Mouse (Mus musculus): Measurements from ENCODE around the gene Zfp663. TPM values are rescaled to one million over a fixed set of nuclear protein-coding genes. Genes with fewer than 3 reads are reported as not detected.

Gene Zfp663
- total and polyA plus RNA-seq, 3 experiments, result 0.18 TPM; not detected in 2

GRCm38 (mm10) chr2:165326304-165327190, 42.0 kb downstream of the Zfp663 start, which contains the start of gene Elmo2 (continued):
- TF ChIP-seq BHLHE40 (IDR thresholded peaks at IDR 0.05; ENCODE audit: borderline replicate concordance, low read depth, low read length), result peak; percentile 72; the same call in 1 of the 2 replicates
- TF ChIP-seq USF1 (IDR thresholded peaks at IDR 0.05; ENCODE audit: low read depth, low read length), result no peak
- peak; percentile 20; the same call in 1 of the 2 replicates for TF ChIP-seq MXI1 (IDR thresholded peaks at IDR 0.05; ENCODE audit: low read depth, low read length)
- no peak for TF ChIP-seq ZKSCAN1 (IDR thresholded peaks at IDR 0.05; ENCODE audit: low read depth, low read length)
- TF ChIP-seq MYB (IDR thresholded peaks at IDR 0.05; ENCODE audit: low read depth, low read length), result no peak
- TF ChIP-seq ELF1 (IDR thresholded peaks at IDR 0.05; ENCODE audit: low read depth, low read length), result 0 out of 2 replicates have a peak, but pooled peaks have one; percentile 17
- TF ChIP-seq TBP (IDR thresholded peaks at IDR 0.05; ENCODE audit: low read depth, low read length), result peak; percentile 66
- peak; percentile 21; the same call in 1 of the 2 replicates for TF ChIP-seq TCF12 (IDR thresholded peaks at IDR 0.05; ENCODE audit: low read depth, low read length)
- TF ChIP-seq NELFE (IDR thresholded peaks at IDR 0.05; ENCODE audit: low read depth, low read length), result peak; percentile 71
- TF ChIP-seq GABPA (IDR thresholded peaks at IDR 0.05; ENCODE audit: low read depth, low read length), result no peak
- peak; percentile 74 for TF ChIP-seq ZNF384 (IDR thresholded peaks at IDR 0.05; ENCODE audit: low read depth, low read length)
- TF ChIP-seq POLR2A (IDR thresholded peaks at IDR 0.05; ENCODE audit: control insufficient read depth in 1 of 2, insufficient read depth in 1 of 2, low read depth in 1 of 2, low read length in 2 of 2, poor library complexity in 1 of 2), result peak; percentile 60 to 64; a peak in 2 of 4 replicates
- TF ChIP-seq TAL1 (IDR thresholded peaks at IDR 0.05; ENCODE audit: low read length), result no peak
- TF ChIP-seq MAX (IDR thresholded peaks at IDR 0.05; ENCODE audit: low read length), result no peak

GRCm38 (mm10) chr2:165325521-165326303, 42.8 kb downstream of the Zfp663 start:
- H3K27me3 ChIP-seq (ENCODE audit: control insufficient read depth in 1 of 2, insufficient read depth in 2 of 2, low read length in 2 of 2), result no peaks in the 10 kb centered on the region
- peak overlapping the region; percentile 66 to 92 for H3K4me3 ChIP-seq (ENCODE audit: control insufficient read depth in 1 of 2, insufficient read depth in 1 of 2, low read depth in 2 of 2, low read length in 2 of 2)
- peaks cover 0 to 34% of the 10 kb centered on the region in 2 experiments; a peak in 2 of 4 replicates for H3K36me3 ChIP-seq (ENCODE audit: control insufficient read depth in 1 of 2, insufficient read depth in 2 of 2, low read length in 2 of 2)
- no peak overlapping the region for H3K27ac ChIP-seq (ENCODE audit: control insufficient read depth, low read depth, low read length)
- H3K9me3 ChIP-seq (replicated peaks; ENCODE audit: insufficient read depth, low read length), result no peaks in the 10 kb centered on the region
- peak; percentile 35 for DNase-seq (ENCODE audit: low read depth, low spot score)
- TF ChIP-seq SIN3A (IDR thresholded peaks at IDR 0.05; ENCODE audit: low read length), result no peak
- no peak for TF ChIP-seq JUND (IDR thresholded peaks at IDR 0.05; ENCODE audit: low read depth, low read length)
- TF ChIP-seq USF1 (IDR thresholded peaks at IDR 0.05; ENCODE audit: low read depth, low read length), result no peak
- no peak for TF ChIP-seq HCFC1 (IDR thresholded peaks at IDR 0.05; ENCODE audit: low read depth, low read length)
- no peak for TF ChIP-seq MXI1 (IDR thresholded peaks at IDR 0.05; ENCODE audit: low read depth, low read length)
- TF ChIP-seq EP300 (IDR thresholded peaks at IDR 0.05; ENCODE audit: low read depth in 1 of 2, low read length in 2 of 2), result no peak
- no peak for TF ChIP-seq KAT2A (conservative IDR thresholded peaks at IDR 0.05; ENCODE audit: low read depth, low read length)
- no peak for TF ChIP-seq UBTF (IDR thresholded peaks at IDR 0.05; ENCODE audit: borderline replicate concordance, insufficient read depth, low read depth, low read length)
- no peak for TF ChIP-seq MAZ (IDR thresholded peaks at IDR 0.05; ENCODE audit: low read depth, low read length)
- TF ChIP-seq SMC3 (IDR thresholded peaks at IDR 0.05; ENCODE audit: low read depth, low read length), result no peak
- TF ChIP-seq GABPA (IDR thresholded peaks at IDR 0.05; ENCODE audit: low read depth, low read length), result no peak
- no peak for TF ChIP-seq NRF1 (IDR thresholded peaks at IDR 0.05; ENCODE audit: insufficient read depth, low read depth, low read length, poor library complexity, severe bottlenecking)
- TF ChIP-seq POLR2AphosphoS2 (IDR thresholded peaks at IDR 0.05; ENCODE audit: low read length), result no peak
- no peak for TF ChIP-seq MEF2A (IDR thresholded peaks at IDR 0.05; ENCODE audit: extremely low read depth, insufficient replicate concordance, low read depth, low read length, poor library complexity, severe bottlenecking)
- no peak for TF ChIP-seq MYB (IDR thresholded peaks at IDR 0.05; ENCODE audit: low read depth, low read length)
- no peak for TF ChIP-seq ZMIZ1 (IDR thresholded peaks at IDR 0.05; ENCODE audit: low read depth, low read length)
- TF ChIP-seq GATA1 (IDR thresholded peaks at IDR 0.05; ENCODE audit: low read depth, low read length), result no peak
- peak overlapping the region; percentile 87 for H3K9ac ChIP-seq (ENCODE audit: control insufficient read depth, low read depth, low read length, poor library complexity, severe bottlenecking)
- H3K79me2 ChIP-seq (ENCODE audit: control insufficient read depth, insufficient read depth, low read length, poor library complexity), result peaks cover 20% of the 10 kb centered on the region
- H3K4me1 ChIP-seq (ENCODE audit: control insufficient read depth in 1 of 2, insufficient read depth in 2 of 2, low read length in 2 of 2), result peaks cover 9 to 55% of the 10 kb centered on the region in 2 experiments

Data from MEL (cell line).